Mouse (Mus musculus): ENCODE measurements around the gene Tbcc. TPM values are rescaled to one million over a fixed set of nuclear protein-coding genes. Genes with fewer than 3 reads are reported as not detected.

Tbcc gene
- polyA plus RNA-seq, 1 experiment = 17.2 TPM

DNA sequence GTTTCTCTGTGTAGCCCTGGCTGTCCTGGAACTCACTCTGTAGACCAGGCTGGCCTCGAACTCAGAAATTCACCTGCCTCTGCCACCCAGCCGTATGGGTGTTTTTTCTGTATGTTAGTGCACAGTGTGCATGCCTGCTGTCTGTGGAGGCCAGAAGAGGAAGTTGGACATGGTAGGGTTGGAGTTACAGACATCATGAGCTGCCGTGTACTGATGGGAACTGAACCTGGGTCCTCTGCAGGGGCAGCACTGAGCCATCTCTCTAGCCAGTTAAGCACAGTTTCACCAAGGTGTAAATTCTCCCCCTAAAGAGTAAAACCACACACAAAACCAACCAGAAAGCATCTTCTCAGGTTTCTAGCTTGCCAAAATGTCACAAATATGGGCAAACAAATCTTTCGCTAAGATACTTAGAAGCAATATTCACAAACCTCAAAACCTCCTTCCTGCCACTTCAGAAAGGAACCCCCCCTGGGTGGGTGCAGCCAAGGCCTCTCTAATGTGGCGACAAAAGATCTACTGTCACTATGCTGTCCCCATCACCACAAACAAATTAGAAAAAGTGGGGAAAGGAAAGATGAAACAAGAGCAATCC is 20.2 kb upstream of the Tbcc start:
- WGBS = 98% methylated on average over 5 of the region's 5 CpGs
- H3K36me3 ChIP-seq (ENCODE audit: control insufficient read depth, insufficient read depth, low read length) = no peaks in the 10 kb centered on the region
- no peaks in the 10 kb centered on the region for H3K27me3 ChIP-seq (replicated peaks; ENCODE audit: control insufficient read depth, insufficient read depth, low read length)

DNA sequence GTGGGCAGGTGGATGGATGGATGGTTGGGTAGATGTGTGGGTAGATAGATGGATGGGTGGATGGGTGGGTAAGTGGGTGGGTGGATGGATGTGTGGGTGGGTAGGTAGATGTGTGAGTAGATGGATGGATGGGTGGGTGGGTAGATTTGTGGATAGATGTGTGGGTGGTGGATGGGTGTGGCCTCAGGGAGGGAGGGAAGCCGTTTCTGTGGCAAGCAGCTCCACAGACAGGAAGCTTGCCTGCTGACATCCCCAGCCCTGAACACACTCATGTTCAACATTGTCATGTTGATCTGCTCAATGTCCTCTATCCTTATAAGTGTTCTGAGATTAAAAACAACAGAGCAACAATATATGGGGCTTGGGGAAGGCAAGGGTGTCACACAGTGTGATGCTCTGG is 19.6 kb upstream of the Tbcc start:
- H3K36me3 ChIP-seq (ENCODE audit: control insufficient read depth, insufficient read depth, low read length) = no peaks in the 10 kb centered on the region
- no peaks in the 10 kb centered on the region for H3K27me3 ChIP-seq (replicated peaks; ENCODE audit: control insufficient read depth, insufficient read depth, low read length)
- H3K27ac ChIP-seq (ENCODE audit: insufficient read depth, low read depth, low read length) = no peak overlapping the region
- H3K4me3 ChIP-seq (ENCODE audit: insufficient read depth, low read depth, low read length) = no peak overlapping the region
- H3K4me1 ChIP-seq (ENCODE audit: control insufficient read depth, insufficient read depth, low read length) = peaks cover 5% of the 10 kb centered on the region; the same call in 1 of the 2 replicates
- no peak for TF ChIP-seq POLR2A (IDR thresholded peaks at IDR 0.05; ENCODE audit: low read depth, low read length)
- no peak for TF ChIP-seq CTCF (conservative IDR thresholded peaks at IDR 0.05; ENCODE audit: insufficient read depth, insufficient read length, low read depth, low read length)
- no peak for DNase-seq
- WGBS = 36% methylated on average over 1 of the region's 1 CpGs

More for the DNA sequence above, 20.2 kb upstream of the Tbcc start:
- no peak for DNase-seq
- H3K27ac ChIP-seq (ENCODE audit: insufficient read depth, low read depth, low read length) = no peak overlapping the region
- TF ChIP-seq POLR2A (IDR thresholded peaks at IDR 0.05; ENCODE audit: low read depth, low read length) (no peak), CTCF (conservative IDR thresholded peaks at IDR 0.05; ENCODE audit: insufficient read depth, insufficient read length, low read depth, low read length) (no peak)
- peaks cover 5% of the 10 kb centered on the region; the same call in 1 of the 2 replicates for H3K4me1 ChIP-seq (ENCODE audit: control insufficient read depth, insufficient read depth, low read length)
- H3K4me3 ChIP-seq (ENCODE audit: insufficient read depth, low read depth, low read length) = no peak overlapping the region

DNA sequence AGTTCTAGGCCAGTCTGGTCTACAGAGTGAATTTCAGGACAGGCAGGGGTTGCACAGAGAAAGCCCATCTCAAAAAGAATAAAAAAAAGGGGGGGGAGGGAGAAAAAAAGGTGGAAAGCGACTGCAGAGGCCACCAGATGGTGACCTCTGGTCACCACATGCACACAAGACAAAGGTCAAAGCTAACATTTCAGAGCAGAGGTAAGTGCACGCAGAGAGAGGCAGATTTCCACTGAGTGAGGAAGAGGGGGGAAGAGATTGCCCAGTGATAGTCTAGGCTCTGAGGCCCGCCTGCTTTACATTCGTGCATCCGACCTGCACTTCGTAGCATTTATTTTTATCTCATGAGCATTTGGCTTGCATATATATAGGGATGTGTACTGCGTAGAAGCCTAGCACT is 17.7 kb upstream of the Tbcc start:
- peaks cover 13% of the 10 kb centered on the region; the same call in 1 of the 2 replicates for H3K4me1 ChIP-seq (ENCODE audit: control insufficient read depth, insufficient read depth, low read length)
- H3K27ac ChIP-seq (ENCODE audit: insufficient read depth, low read depth, low read length) = no peak overlapping the region
- no peaks in the 10 kb centered on the region for H3K27me3 ChIP-seq (replicated peaks; ENCODE audit: control insufficient read depth, insufficient read depth, low read length)
- H3K36me3 ChIP-seq (ENCODE audit: control insufficient read depth, insufficient read depth, low read length) = no peaks in the 10 kb centered on the region
- TF ChIP-seq POLR2A (IDR thresholded peaks at IDR 0.05; ENCODE audit: low read depth, low read length) (no peak), CTCF (conservative IDR thresholded peaks at IDR 0.05; ENCODE audit: insufficient read depth, insufficient read length, low read depth, low read length) (no peak)
- no peak overlapping the region for H3K4me3 ChIP-seq (ENCODE audit: insufficient read depth, low read depth, low read length)
- WGBS = 80% methylated on average over 7 of the region's 7 CpGs
- DNase-seq = no peak

DNA sequence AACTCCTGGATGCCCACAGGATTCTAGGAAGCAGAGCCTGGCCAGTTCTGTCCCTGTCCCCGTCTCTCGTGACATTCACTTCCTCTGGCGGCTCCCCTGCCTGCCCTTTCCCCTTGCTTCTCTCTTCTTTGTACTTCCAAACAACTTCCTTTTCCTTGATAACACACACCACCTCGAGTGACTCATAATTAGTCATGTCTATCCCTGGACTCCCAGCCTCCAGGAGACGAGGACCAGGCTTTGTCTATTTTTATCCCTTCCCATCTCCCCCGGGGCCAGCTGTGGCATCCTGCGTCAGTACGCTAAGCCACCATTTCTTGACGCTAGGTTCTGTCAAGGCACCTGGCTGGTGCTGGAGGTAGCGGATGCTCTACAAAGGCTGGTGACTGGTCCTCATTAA is 16.4 kb upstream of the Tbcc start:
- TF ChIP-seq POLR2A (IDR thresholded peaks at IDR 0.05; ENCODE audit: low read depth, low read length) (no peak), CTCF (conservative IDR thresholded peaks at IDR 0.05; ENCODE audit: insufficient read depth, insufficient read length, low read depth, low read length) (no peak)
- peak overlapping the region; percentile 6; the same call in 1 of the 2 replicates for H3K27ac ChIP-seq (ENCODE audit: insufficient read depth, low read depth, low read length)

DNA sequence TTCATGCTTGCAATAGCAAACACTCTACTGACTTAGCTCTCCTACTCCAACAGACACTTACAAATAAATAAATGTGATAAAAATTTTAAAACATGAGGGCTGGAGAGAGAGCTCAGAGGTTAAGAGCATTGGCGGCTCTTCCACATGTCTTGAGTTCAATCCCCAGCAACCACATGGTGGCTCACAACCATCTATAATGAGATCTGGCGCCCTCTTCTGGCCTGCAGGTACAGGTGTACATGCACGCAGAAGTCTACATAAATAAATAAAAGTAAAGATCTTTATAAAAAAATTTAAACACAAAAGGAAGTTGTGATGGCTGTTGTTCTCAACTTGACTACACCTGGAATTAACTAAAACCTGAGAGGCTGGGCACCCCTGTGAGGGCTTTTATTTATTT is 14.9 kb upstream of the Tbcc start:
- no peak overlapping the region for H3K27ac ChIP-seq (ENCODE audit: insufficient read depth, low read depth, low read length)
- no peaks in the 10 kb centered on the region for H3K36me3 ChIP-seq (ENCODE audit: control insufficient read depth, insufficient read depth, low read length)
- TF ChIP-seq POLR2A (IDR thresholded peaks at IDR 0.05; ENCODE audit: low read depth, low read length) = no peak
- TF ChIP-seq CTCF (conservative IDR thresholded peaks at IDR 0.05; ENCODE audit: insufficient read depth, insufficient read length, low read depth, low read length) = peak; percentile 43
- H3K4me1 ChIP-seq (ENCODE audit: control insufficient read depth, insufficient read depth, low read length) = peaks cover 17% of the 10 kb centered on the region; the same call in 1 of the 2 replicates
- DNase-seq = no peak
- WGBS = 93% methylated on average over 3 of the region's 3 CpGs
- H3K4me3 ChIP-seq (ENCODE audit: insufficient read depth, low read depth, low read length) = no peak overlapping the region
- H3K27me3 ChIP-seq (replicated peaks; ENCODE audit: control insufficient read depth, insufficient read depth, low read length) = no peaks in the 10 kb centered on the region

More for the DNA sequence above, 16.4 kb upstream of the Tbcc start:
- H3K4me3 ChIP-seq (ENCODE audit: insufficient read depth, low read depth, low read length) = no peak overlapping the region
- peaks cover 13% of the 10 kb centered on the region; the same call in 1 of the 2 replicates for H3K4me1 ChIP-seq (ENCODE audit: control insufficient read depth, insufficient read depth, low read length)
- WGBS = 53% methylated on average over 10 of the region's 10 CpGs
- no peaks in the 10 kb centered on the region for H3K27me3 ChIP-seq (replicated peaks; ENCODE audit: control insufficient read depth, insufficient read depth, low read length)
- DNase-seq = peak; percentile 80
- no peaks in the 10 kb centered on the region for H3K36me3 ChIP-seq (ENCODE audit: control insufficient read depth, insufficient read depth, low read length)

DNA sequence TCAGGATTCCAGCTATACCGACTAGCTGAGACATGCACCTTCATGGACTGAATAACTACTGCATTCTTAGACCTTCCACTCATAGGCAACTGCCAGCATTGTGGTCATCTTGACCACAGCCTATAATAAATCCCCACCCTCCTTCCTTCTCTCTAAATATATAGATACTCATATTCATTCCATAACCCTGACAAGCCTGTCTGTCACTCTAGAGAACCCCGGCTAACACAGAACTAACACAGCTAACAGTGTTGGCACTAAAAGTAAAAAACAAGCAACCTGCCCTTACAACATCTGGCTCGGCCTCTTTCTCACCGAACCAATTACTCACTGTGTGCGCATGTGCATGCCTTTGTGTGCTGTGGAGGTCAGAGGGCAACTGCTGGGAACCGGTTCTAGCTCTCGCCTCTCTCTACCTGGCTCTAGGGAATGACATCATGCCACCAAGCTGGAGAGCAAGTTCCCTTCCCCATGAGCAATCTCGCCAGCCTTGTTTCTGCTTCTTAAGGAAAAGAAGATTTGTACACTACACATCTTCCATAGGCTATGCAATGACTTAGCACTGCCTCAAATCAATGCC is 14.0 kb upstream of the Tbcc start:
- Histone ChIP-seq H3K4me3 (ENCODE audit: insufficient read depth, low read depth, low read length) (no peak overlapping the region), H3K27me3 (replicated peaks; ENCODE audit: control insufficient read depth, insufficient read depth, low read length) (no peaks in the 10 kb centered on the region), H3K4me1 (ENCODE audit: control insufficient read depth, insufficient read depth, low read length) (peaks cover 17% of the 10 kb centered on the region; the same call in 1 of the 2 replicates), H3K27ac (ENCODE audit: insufficient read depth, low read depth, low read length) (peak overlapping the region; percentile 44; the same call in 1 of the 2 replicates), H3K36me3 (ENCODE audit: control insufficient read depth, insufficient read depth, low read length) (no peaks in the 10 kb centered on the region)
- WGBS = 39% methylated on average over 8 of the region's 8 CpGs
- TF ChIP-seq POLR2A (IDR thresholded peaks at IDR 0.05; ENCODE audit: low read depth, low read length) = no peak
- TF ChIP-seq CTCF (conservative IDR thresholded peaks at IDR 0.05; ENCODE audit: insufficient read depth, insufficient read length, low read depth, low read length) = no peak
- DNase-seq = peak; percentile 74

DNA sequence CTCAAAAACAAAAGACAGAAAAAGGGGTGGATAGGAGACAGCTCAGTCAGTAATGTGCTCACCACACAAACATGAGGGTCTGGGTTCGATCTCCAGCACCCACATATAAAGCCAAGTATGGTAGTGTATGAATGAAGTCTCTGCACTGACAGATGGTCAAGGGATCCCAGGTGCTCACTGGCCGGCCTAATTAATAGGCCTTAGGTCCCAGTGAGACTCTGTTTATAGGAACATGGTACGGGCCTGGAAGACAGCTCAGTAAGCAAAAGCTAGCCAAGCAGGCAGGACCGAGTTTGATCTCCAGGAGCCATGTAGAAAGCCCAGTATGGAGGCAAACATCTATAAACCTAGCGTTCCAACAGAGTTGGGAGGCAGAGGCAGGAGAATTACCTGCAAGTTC is 13.4 kb upstream of the Tbcc start:
- Histone ChIP-seq H3K27me3 (replicated peaks; ENCODE audit: control insufficient read depth, insufficient read depth, low read length) (no peaks in the 10 kb centered on the region), H3K4me3 (ENCODE audit: insufficient read depth, low read depth, low read length) (no peak overlapping the region), H3K36me3 (ENCODE audit: control insufficient read depth, insufficient read depth, low read length) (no peaks in the 10 kb centered on the region), H3K27ac (ENCODE audit: insufficient read depth, low read depth, low read length) (peak overlapping the region; percentile 37; the same call in 1 of the 2 replicates), H3K4me1 (ENCODE audit: control insufficient read depth, insufficient read depth, low read length) (peaks cover 17% of the 10 kb centered on the region; the same call in 1 of the 2 replicates)
- DNase-seq = no peak
- TF ChIP-seq POLR2A (IDR thresholded peaks at IDR 0.05; ENCODE audit: low read depth, low read length) (no peak), CTCF (conservative IDR thresholded peaks at IDR 0.05; ENCODE audit: insufficient read depth, insufficient read length, low read depth, low read length) (no peak)
- 94% methylated on average over 5 of the region's 5 CpGs for WGBS
